Mouse (Mus musculus) T-helper 17 cell (primary cell): ENCODE data around the gene 2610002M06Rik.

Experiments used
- in situ Hi-C, 2 experiments: fragments of 300-600 bp; cut with MboI, MseI; formaldehyde crosslinking; loops; 1 replicate in 1 of 2; 2 replicates in 1 of 2; pipeline ENCODE4 v1.15.1; 2025; ENCODE audit warnings: high pct_unique_total_duplicates in 2 of 2

2610002M06Rik gene

DNA sequence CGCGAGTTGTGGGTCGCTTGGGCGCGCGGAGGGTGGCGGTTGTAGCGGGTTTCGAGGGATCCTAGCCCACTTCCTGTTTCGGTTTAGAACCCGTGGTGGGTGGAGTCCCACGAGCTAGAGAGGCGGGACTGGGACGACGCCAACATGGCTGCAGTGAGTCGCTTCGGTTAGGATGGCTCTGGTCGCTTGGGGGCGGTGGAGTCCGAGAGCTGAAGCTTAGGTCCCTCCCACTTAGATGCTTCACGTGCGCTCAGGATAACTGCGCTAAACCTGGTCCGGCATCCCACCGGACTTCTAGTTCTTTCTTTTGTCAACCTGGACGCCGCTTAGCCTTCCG lies at the start of gene 2610002M06Rik:
TSS of gene 2610002M06Rik (minus strand) at position 117 of the 337 bp plus-strand sequence.
- in situ Hi-C loops, result loop anchor here in 1 of 2 experiments (25.0 kb wide), 1 partner anchor 729 kb away; the partner anchor contains the start of gene P2ry10

DNA sequence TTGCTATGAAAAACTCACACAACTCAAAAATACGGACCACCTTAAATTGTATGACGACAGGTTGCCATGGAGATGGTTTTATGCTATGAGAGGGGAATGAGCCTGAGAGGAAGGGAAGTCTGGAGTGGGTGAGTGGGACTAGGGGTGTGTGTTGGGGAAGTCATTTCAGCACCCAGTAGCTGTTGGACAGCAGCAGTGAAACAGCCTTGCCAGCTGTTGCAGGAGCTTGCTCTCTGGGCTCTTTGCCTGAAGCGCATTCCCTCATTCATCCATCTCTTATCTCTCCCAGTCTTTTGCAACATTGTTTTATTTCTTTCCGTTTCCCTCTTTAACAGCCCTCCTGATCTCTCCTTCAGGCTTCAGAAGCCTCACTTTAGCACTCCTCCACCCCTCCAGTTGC lies 42.0 kb upstream of the 2610002M06Rik start:
- in situ Hi-C loops, result no loop called here

DNA sequence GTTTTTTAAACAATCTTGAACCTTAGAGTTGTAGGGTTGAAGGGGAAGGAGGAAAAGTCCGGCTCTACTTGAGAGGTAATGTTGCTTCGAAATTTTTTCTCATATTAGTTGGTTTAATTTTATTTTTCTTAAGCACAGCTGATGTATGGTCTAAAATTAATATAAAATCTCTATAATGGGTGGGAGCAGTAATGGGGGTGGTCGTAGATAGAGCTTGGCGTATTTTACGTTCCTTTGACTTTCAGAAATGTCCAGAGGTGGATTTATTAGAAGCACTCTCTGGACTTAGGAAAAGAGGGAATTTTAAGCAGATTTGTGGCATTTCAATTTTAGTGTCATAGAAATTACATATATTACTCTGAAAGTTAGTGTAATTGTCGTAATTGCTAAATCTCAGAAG lies 592 bp upstream of the 2610002M06Rik start:
- in situ Hi-C loops, result loop anchor here in 1 of 2 experiments (25.0 kb wide), 1 partner anchor 729 kb away; the partner anchor contains the start of gene P2ry10

DNA sequence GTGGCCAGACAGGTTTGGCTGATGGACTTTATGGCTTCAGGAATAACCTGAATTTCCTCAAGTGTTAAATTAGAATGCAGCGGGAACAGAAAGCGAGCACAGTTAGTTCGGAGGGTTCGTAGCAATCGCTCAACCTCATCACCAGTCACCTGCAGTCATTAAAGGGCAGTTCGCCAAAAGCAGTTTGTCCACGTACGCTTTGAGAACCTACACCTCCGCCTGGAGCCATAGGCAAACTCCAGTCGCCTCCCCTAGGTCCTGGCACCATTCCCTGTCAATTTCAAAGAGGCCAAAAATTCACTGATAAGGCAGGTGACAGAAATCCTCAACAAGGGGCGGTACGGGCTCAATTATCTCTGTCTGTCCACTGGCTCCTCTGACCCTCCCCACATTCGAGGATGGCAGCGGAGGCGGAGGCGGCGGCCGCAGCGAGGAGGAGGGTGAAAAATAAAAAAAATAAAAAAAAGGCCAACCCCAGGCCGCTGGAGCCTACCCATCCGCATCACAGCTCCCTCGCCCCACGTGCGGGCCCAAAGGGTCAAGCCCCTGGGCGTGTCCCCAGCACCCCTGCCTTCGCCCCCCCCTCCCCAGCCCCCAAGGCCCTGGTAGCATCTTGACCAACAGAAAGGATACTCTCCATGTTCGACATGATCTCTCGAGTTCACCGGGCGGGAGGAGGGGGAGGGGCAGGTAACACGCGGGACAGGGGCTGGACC lies 474 bp downstream of the 2610002M06Rik start:
- in situ Hi-C loops, result loop anchor here in 1 of 2 experiments (25.0 kb wide), 1 partner anchor 728 kb away; the partner anchor contains the start of gene P2ry10

DNA sequence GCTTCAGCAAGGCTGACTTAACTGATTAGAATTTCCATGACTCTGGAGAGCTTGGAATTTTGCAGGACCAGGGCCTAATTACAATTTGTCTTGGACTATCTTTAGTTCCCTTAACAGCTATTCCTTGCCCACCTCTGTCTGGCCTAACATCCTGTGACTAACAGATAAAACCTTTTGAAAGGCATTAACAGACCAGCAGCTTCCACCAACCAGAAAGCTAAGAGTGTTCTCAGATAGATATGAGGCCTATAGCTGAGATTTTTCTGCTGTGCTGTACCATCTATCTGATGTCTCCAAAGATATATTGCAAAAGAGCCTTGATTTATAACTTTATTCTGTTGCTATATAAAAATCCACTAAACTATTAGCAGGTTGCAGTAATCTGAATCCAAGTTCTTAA lies 4.0 kb downstream of the 2610002M06Rik start:
- in situ Hi-C loops, result loop anchor here in 1 of 2 experiments (25.0 kb wide), 1 partner anchor 725 kb away; the partner anchor contains the start of gene P2ry10

DNA sequence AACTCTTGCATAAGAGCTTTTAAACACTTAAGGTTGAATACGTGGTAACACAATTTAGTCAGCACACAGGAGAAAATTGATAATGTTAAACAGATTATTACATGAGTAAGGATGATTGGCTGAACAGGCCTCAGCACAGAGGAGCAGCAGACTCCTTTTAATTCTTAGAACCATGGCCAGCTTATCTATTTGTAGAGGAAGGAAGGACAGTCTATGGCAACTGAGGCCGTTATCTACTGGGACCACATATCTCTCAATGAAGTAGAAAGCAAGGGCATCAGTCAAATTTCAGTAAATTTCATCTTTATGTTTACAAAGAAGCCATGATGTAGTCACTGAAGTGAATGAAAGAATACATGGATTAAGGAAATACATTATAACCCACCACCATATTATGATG lies 19.2 kb downstream of the 2610002M06Rik start:
- in situ Hi-C loops, result loop anchor here in 1 of 2 experiments (25.0 kb wide), 1 partner anchor 740 kb away; no protein-coding TSS in a partner anchor

DNA sequence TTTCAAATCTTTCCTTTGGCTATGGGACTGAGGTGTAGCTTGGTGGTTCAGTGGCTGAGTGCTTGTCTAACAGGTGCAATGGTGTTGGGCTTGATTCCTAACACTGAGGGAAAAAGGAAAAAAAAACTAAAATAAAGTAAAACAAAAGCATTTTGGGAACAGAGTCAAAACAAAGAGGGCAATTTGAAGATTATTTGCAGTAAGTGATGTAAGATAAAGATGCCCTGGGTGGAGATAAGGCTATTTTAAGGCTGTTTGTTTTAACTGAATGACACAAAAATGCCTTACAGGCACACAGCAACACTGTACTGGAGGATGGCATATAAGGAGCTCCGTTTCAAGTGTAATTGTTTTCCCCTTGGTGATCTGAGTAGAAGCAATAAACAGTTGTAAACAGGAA lies 20.3 kb downstream of the 2610002M06Rik start:
- in situ Hi-C loops, result loop anchor here in 1 of 2 experiments (25.0 kb wide), 1 partner anchor 742 kb away; no protein-coding TSS in a partner anchor

DNA sequence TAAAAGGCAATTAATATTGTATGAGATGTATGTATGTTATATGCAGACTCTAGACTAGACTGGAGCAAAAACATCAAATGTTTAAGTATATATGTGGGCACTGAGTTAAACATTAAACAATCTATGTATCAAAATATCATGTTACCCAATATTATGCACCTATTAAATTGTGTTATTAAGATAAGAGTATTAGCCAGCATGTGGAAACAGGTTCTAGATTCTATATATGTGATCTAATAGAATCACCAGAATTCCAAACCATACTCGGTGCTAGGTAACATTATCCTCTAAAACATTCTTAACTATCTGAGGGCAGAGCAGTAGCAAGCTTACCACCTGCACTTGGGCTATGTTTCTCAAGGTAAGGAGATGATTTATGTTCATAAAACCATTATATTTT lies 23.8 kb downstream of the 2610002M06Rik start, which contains the start of gene Tent5d:
TSS of gene Tent5d (plus strand) at position 301 of the 400 bp plus-strand sequence.
- in situ Hi-C loops, result loop anchor here in 1 of 2 experiments (25.0 kb wide), 1 partner anchor 745 kb away; no protein-coding TSS in a partner anchor

DNA sequence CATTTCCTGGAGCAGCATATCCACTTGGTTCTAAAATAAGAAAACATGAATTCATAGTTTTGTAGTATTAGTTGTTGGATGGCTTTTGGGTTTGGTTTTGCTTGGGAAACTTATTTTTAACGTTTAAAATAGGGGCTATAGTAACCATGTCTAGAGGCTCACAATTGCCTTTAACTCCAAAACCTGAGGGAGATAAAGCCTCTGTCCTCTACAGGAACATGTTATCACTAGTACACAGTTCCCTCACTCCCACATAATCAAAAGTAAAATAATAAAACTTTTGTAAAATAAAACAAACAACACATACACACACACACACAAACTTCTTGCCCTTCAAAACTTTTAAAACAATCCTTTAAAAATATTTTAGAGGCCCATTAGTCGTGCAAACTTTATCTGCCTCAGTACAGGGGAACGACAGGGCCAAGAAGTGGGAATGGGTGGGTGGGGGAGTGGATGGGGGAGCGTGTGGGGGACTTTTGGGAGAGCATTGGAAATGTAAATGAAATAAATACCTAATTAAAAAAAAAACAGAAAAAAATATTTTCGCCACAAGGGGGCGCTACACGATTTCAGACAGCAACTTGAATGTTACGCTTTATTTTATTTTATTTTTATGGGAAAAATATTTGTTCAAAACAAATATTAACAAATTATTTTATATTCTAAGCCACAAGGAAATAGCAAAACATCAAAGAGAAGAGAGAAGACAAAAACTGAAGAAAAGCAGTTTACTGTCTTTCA lies 25.2 kb downstream of the 2610002M06Rik start:
- in situ Hi-C loops, result loop anchor here in 1 of 2 experiments (25.0 kb wide), 1 partner anchor 746 kb away; no protein-coding TSS in a partner anchor

DNA sequence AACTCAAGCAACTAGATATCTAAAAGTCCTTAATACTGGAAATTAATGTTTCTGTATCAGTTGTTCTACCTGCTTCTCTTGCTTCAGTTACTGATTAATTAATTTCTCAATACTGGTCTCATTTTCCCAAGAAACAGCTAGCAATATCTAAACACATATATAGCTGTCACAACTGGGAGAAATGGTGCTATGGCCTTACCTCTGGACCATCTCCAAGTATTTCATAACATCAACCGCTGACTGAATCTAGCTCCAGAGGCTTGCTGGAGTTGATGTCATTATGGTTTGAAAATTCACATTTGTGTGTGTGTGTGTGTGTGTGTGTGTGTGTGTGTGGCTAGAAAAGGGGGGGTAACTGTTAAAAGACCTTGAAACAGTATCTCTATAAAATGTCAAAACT lies 26.0 kb downstream of the 2610002M06Rik start:
- in situ Hi-C loops, result loop anchor here in 1 of 2 experiments (25.0 kb wide), 1 partner anchor 747 kb away; no protein-coding TSS in a partner anchor

DNA sequence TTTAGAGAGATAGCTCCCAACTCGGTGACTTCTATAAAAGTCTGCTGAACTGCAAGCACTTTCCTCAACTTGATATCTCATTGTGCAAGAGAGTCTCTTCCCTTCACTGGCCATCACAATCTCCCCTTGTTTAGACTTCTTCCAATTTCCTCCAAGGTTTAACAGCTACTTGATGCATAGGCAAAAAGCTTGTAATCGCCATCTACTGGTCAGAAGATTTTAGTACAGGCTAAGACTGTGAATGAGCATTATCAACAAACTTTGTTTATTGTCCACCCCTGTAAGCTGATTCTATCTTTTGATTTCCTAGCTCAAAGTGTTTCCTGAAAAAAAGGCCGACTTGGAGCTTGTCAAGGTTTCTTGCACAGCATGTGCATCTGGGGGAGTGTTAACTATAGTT lies 48.2 kb downstream of the 2610002M06Rik start:
- in situ Hi-C loops, result no loop called here
